Mouse (Mus musculus) G1E (cell line): Measurements from ENCODE around the gene Wt1.

Source experiments
- CTCF ChIP-seq: IDR thresholded peaks from 2 replicates; pipeline ENCODE4 v1.5.1; 2012; ENCODE audit warnings: low read depth, low read length, inconsistent platforms, mixed read lengths
- GATA1 ChIP-seq: IDR thresholded peaks from 2 replicates; pipeline ENCODE4 v1.6.1; 2012; ENCODE audit warnings: borderline replicate concordance, low read length, inconsistent platforms, mixed read lengths
- GATA2 ChIP-seq: IDR thresholded peaks from 2 replicates; pipeline ENCODE4 v1.6.1; 2012; ENCODE audit warnings: low read depth, low read length, inconsistent platforms, borderline replicate concordance
- POLR2AphosphoS5 ChIP-seq: IDR thresholded peaks from 2 replicates; pipeline ENCODE4 v1.6.1; 2012; ENCODE audit warnings: low read depth, low read length, inconsistent platforms; ENCODE audit not compliant: insufficient replicate concordance
- TAL1 ChIP-seq: conservative IDR thresholded peaks from 2 replicates; pipeline ENCODE4 v1.6.1; 2012; ENCODE audit warnings: low read depth, low read length, inconsistent platforms, mixed read lengths

GRCm38 (mm10) chr2:105162763-105163162, 36.4 kb downstream of the Wt1 start:
- TF ChIP-seq CTCF (no peak), GATA1 (no peak), TAL1 (no peak), POLR2AphosphoS5 (no peak), GATA2 (no peak)
